Mouse (Mus musculus) kidney, postnatal 0 days (tissue): Measurements from ENCODE around the gene Ccl21a. TPM values are rescaled to one million over a fixed set of nuclear protein-coding genes. Genes with fewer than 3 reads are reported as not detected.
"Not testable (repeated sequence)": the region's sequence is repeated elsewhere in the genome, so short reads cannot be mapped to it uniquely, and the experiment has no call there.

Experiments
- ATAC-seq: fragments of 200-750 bp; cut with Nextera tagmentation; replicated peaks from 2 replicates; pipeline ENCODE4 v1.8.0; 2017; ENCODE audit warnings: low read depth, moderate number of reproducible peaks, moderate TSS enrichment, moderate library complexity; ENCODE audit not compliant: low FRiP score
- DNase-seq: peaks from one replicate; pipeline ENCODE4 v3.0.0-alpha.2; 2016; ENCODE audit warnings: low spot score
- H3K27ac ChIP-seq: fragments of 300-500 bp; sonication (generic); 2 replicates; pipeline ENCODE4 v1.5.1; 2014; ENCODE audit warnings: mild to moderate bottlenecking
- H3K27me3 ChIP-seq: fragments of 300-500 bp; sonication (generic); 2 replicates; pipeline ENCODE4 v1.6.1; 2014; ENCODE audit warnings: low read length, mixed read lengths; ENCODE audit not compliant: insufficient read depth
- H3K36me3 ChIP-seq: fragments of 300-500 bp; sonication (generic); 2 replicates; pipeline ENCODE4 v1.6.1; 2014; ENCODE audit warnings: low read length, mixed read lengths; ENCODE audit not compliant: insufficient read depth
- H3K4me1 ChIP-seq: fragments of 300-500 bp; sonication (generic); replicated peaks from 2 replicates; pipeline ENCODE4 v1.6.1; 2014; ENCODE audit warnings: antibody characterized with exemption, low read length, mixed read lengths; ENCODE audit not compliant: insufficient read depth
- H3K4me2 ChIP-seq: fragments of 300-500 bp; sonication (generic); 2 replicates; pipeline ENCODE4 v1.6.1; 2014; ENCODE audit warnings: mild to moderate bottlenecking, low read length, moderate library complexity, mixed read lengths
- H3K4me3 ChIP-seq: fragments of 300-500 bp; sonication (generic); replicated peaks from 2 replicates; pipeline ENCODE4 v1.5.1; 2014; ENCODE audit warnings: low read depth, low read length
- H3K9ac ChIP-seq: fragments of 300-500 bp; sonication (generic); 2 replicates; pipeline ENCODE4 v1.6.1; 2014; ENCODE audit warnings: low read depth, low read length
- H3K9me3 ChIP-seq: fragments of 300-500 bp; sonication (generic); replicated peaks from 2 replicates; pipeline ENCODE4 v1.6.1; 2016; ENCODE audit warnings: low read length, inconsistent platforms, mixed read lengths
- WGBS: fragments of 180-500 bp; shearing (Covaris S2); extraction: QIAGEN DNeasy Blood & Tissue Kit; methylation state at CpG from one replicate; pipeline ENCODE4 v1.1.7; 2014; 5-methylcytosine and 5-hydroxymethylcytosine counted together
- polyA plus RNA-seq: library from polyadenylated mRNA; unstranded; fragments of >200 nt; fragmentation: Nextera tagmentation; extraction: Ambion mirVana; gene quantifications from 2 replicates; pipeline ENCODE4 v1.2.1, GENCODE M21; 2015

The Ccl21a gene
- 24.7 and 29.2 TPM in 2 replicates for polyA plus RNA-seq

- H3K4me3 ChIP-seq, ATAC-seq, H3K9ac ChIP-seq, H3K9me3 ChIP-seq, H3K4me1 ChIP-seq, DNase-seq, H3K4me2 ChIP-seq, H3K27me3 ChIP-seq, H3K36me3 ChIP-seq, H3K27ac ChIP-seq: not testable (repeated sequence)
- WGBS: no CpG with 5 or more reads among the region's 5 CpGs
Observed at GRCm38 (mm10) chr4:42773893-42774292, at the start of gene Ccl21a. Ccl21a (minus strand) TSS chr4:42773993.

GRCm38 (mm10) chr4:42756477-42756876, 17.3 kb downstream of the Ccl21a start, which contains the start of gene Ccl19:
Ccl19 (minus strand) TSS chr4:42756577.
- H3K4me2 ChIP-seq, H3K4me3 ChIP-seq, H3K9ac ChIP-seq, H3K4me1 ChIP-seq, ATAC-seq, H3K9me3 ChIP-seq, H3K36me3 ChIP-seq, DNase-seq, H3K27me3 ChIP-seq, H3K27ac ChIP-seq: not testable (repeated sequence)
- WGBS: no CpG with 5 or more reads among the region's 6 CpGs

- H3K36me3 ChIP-seq, DNase-seq, H3K9ac ChIP-seq, H3K27me3 ChIP-seq, H3K4me1 ChIP-seq, ATAC-seq, H3K27ac ChIP-seq, H3K9me3 ChIP-seq, H3K4me2 ChIP-seq, H3K4me3 ChIP-seq: not testable (repeated sequence)
- no CpG with 5 or more reads among the region's 13 CpGs for WGBS
Observed at GRCm38 (mm10) chr4:42735245-42735644, 38.5 kb downstream of the Ccl21a start, which contains the start of gene 4930578G10Rik. 4930578G10Rik (plus strand) TSS chr4:42735545.

Other genes starting within 250 kb of the Ccl21a start
- not detected in 2 replicates for gene Fam205a2, start 245.8 kb downstream of the Ccl21a start, polyA plus RNA-seq
- gene Gm10591, start 161.8 kb downstream of the Ccl21a start, polyA plus RNA-seq: 0.89 TPM in 1 of 2 replicates, not detected in the other
- gene Gm2564, start 144.3 kb downstream of the Ccl21a start, polyA plus RNA-seq: 0.70 and 0.72 TPM in 2 replicates
- gene Ccl27b, start 118.7 kb downstream of the Ccl21a start, polyA plus RNA-seq: not detected in 2 replicates
- not detected in 2 replicates for gene Il11ra2, start 112.1 kb downstream of the Ccl21a start, polyA plus RNA-seq
- 0.46 TPM in 1 of 2 replicates, not detected in the other for gene 4930578G10Rik, start 38.4 kb downstream of the Ccl21a start, polyA plus RNA-seq
- gene Ccl19, start 17.4 kb downstream of the Ccl21a start, polyA plus RNA-seq: 0.38 and 0.71 TPM in 2 replicates
- 0.07 TPM in 1 of 2 replicates, not detected in the other for gene Fam205a1, start 79.9 kb upstream of the Ccl21a start, polyA plus RNA-seq
- 0.14 and 0.26 TPM in 2 replicates for gene Gm12394, start 82.8 kb upstream of the Ccl21a start, polyA plus RNA-seq
- 0.09 and 0.33 TPM in 2 replicates for gene Fam205c, start 100.2 kb upstream of the Ccl21a start, polyA plus RNA-seq
- 0.34 and 0.64 TPM in 2 replicates for gene Phf24, start 142.7 kb upstream of the Ccl21a start, polyA plus RNA-seq
- gene Dnajb5, start 175.8 kb upstream of the Ccl21a start, polyA plus RNA-seq: 4.6 and 5.3 TPM in 2 replicates
- gene 1700022I11Rik, start 195.6 kb upstream of the Ccl21a start, polyA plus RNA-seq: 0.37 and 0.66 TPM in 2 replicates
- gene Vcp, start 226.5 kb upstream of the Ccl21a start, polyA plus RNA-seq: 356 and 406 TPM in 2 replicates
- gene Fancg, start 236.5 kb upstream of the Ccl21a start, polyA plus RNA-seq: 7.2 and 9.2 TPM in 2 replicates